Mouse (Mus musculus) B cell, adult 2 months (primary cell): ENCODE data around the gene Atg10.
A peak's percentile ranks its signal among the peaks of the same experiment; 100 is the strongest.
"Not testable (repeated sequence)": the region's sequence is repeated elsewhere in the genome, so short reads cannot be mapped to it uniquely, and the experiment has no call there.

Experiments
- DNase-seq, 2 experiments: peaks; one replicate each; pipeline ENCODE4 v3.0.0; 2022

Gene Atg10

GRCm38 (mm10) chr13:90928266-90928665 is 295.5 kb downstream of the Atg10 start:
- DNase-seq: not testable (repeated sequence)

DNA sequence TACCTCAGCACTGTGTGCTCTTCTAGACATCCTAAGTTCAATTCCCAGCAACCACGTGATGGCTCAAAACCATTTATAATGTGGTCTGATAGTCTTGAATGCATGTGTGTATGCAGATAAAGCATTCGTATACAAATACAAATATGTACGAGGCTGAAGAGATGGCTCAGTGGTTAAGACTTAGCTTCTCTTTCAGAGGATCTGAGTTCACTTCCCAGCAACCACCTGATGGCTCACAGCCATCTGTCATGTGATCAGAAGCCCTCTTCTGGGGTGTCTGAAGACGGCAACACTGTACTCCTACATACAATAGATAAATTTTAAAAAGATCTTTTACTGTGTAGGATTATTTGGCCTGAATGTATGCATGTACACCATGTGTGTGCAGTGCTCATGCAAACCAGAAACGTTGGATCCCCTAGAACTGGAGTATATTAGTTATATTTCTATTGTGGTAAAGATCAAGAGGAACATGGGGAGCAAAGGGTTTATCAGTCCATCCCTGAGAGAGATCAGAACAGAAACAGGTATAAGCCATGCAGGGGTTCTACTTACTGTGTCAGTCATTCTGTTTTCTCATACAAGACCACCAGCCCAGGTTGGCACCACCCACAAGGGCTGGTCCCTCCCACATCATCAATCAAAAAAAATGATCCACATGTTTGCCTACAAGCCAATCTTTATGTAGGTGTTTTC is 296.7 kb downstream of the Atg10 start:
- no peak for DNase-seq

- DNase-seq: no peak
These were observed 297.5 kb downstream of the Atg10 start for GRCm38 (mm10) chr13:90926125-90926765.

- DNase-seq: no peak
These were observed 298.6 kb downstream of the Atg10 start for GRCm38 (mm10) chr13:90925191-90925590.

DNA sequence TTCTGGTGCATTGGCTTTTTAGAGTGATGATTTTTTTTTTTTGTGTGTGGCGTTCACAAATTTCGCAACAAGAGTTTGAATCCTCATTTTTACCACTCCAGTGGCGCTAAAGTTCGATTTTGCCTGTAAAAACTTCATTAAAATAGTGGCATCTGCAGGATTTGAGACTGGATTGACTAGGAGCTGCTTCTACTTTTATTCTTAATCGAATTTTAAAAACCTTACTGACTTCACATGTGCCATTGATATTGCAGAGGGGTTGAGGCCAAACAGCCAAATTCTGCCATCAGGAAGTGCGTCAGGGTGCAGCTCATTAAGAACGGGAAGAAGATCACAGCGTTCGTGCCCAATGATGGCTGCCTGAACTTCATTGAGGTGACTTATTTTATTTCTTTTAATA is 299.7 kb downstream of the Atg10 start:
- DNase-seq: no peak

DNA sequence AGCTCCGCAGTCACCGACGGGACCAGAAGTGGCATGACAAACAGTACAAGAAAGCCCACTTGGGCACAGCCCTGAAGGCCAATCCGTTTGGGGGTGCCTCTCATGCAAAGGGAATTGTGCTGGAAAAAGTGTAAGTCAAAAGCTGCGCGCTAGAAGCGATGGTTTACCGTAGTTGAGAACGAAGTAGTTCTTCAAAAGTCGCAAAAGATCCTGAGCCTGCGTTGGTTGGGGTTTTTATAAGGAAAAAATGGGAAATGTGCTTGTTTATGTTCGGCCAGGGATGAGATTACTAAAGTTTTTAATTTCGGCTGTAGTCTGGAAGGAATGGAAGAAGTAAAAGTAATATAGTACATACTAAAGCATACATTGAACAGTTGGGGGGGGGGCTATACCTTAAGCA is 300.2 kb downstream of the Atg10 start:
- not testable (repeated sequence) for DNase-seq

DNA sequence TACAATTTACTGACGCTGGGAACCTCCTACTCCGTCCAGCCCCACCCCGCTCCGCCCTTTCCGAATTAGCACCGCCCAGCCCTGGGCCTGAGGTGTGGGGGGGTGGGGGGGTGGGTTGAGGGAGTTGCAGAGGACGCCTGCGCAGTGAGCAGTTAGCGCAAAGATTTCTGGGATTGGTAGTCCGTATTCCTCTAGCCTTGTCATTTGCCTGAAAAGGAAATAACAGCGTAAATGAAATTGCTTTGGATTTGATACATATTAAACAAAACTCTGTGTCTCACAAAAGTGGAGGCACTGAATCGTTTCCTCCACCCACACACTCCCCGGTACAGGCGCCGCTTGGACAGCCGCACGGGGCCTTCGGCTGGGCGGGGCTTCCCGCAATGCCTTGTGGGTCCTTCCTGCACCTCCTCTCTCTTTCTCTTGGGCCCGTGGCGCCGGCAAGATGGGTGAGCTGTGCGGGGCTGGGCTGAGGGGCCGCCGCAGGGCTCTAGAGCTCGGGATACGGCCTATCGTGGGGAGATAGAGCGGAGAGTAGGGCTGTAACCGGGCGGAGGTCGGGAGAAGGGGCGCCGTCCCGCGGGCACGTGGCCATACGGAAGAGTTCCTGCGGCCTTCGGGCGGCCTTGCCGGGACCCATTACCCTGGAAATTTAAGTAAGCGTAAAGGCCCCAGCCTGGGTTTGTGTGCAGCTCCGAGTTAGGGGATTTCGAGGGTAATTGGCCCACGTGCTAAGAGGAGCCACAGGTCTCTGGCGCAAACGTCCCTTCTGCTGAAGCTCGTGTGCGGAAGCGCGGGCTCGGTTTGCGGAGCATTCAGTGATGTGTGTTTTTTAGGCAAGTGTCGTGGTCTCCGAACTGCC is 300.8 kb downstream of the Atg10 start, which contains the start of gene Rps23:
TSS of gene Rps23 (plus strand) at position 208 of the 862 bp plus-strand sequence.
- DNase-seq: peak; percentile 95 to 96

- no peak for DNase-seq
These were observed 309.0 kb downstream of the Atg10 start for GRCm38 (mm10) chr13:90914721-90915120.

- DNase-seq: no peak
These were observed 310.0 kb downstream of the Atg10 start for GRCm38 (mm10) chr13:90913675-90914192.

- DNase-seq: no peak
These were observed 310.8 kb downstream of the Atg10 start for GRCm38 (mm10) chr13:90912760-90913674.

DNA sequence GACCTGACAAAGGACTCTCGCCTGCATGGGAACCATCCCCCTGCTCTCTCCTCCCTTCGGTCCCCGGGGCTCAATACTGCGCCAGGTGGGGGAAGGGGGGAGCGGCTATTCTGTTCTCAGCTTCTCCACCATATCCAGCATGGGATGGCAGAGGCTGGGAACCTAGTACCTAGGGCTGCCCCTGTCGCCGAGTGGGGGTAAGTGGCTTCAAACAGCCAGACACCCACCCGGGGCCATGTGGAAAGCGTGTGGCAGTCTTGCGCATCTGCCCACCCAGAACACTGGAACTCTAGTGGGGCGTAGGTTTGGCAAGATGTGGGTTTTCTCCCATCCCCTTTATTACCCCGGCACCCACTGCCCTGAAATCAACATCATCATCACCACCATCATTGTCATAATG is 316.4 kb downstream of the Atg10 start:
- DNase-seq: no peak

DNA sequence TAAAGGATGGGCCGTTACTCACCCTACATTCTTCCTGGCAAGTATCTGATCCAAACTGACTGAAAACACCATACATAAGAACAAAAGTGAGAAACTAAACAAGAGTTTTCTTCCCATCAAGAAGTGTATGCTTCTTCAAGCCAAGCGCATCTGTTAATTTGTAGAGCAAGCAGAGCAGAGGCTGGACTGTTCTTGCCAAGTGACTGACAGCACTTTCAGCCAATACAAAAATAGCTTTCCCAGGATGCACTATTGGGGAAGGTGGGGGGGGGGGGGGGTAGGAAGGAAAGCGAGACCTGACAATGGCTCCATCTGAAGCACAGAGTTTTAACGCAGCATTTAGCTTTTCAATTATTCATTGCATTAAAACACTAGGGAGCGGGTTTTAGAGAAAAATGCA is 318.6 kb downstream of the Atg10 start, which contains the start of gene Atp6ap1l:
TSS of gene Atp6ap1l (minus strand) at position 180 of the 400 bp plus-strand sequence.
- DNase-seq: no peak

DNA sequence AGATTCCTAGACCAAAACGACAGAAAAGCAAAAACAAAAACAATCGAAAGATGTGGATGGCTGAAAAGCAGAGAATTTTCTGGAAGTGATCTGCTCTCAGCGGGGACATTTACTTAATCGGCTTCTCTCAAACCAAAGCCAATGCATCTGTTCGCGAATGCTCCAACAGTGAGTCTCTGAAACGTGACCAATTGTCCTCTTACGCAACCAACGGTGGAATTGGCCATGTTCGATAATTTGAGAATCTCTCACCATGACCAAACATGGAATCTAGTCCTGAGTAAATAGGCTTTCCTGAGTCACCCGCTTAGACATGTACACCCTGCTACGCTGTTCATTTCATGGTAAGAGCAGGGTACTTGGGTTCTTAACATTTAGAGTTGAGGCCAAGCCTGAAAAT is 326.9 kb downstream of the Atg10 start:
- no peak for DNase-seq

- no peak for DNase-seq
These were observed 327.7 kb downstream of the Atg10 start for GRCm38 (mm10) chr13:90896098-90896497.

DNA sequence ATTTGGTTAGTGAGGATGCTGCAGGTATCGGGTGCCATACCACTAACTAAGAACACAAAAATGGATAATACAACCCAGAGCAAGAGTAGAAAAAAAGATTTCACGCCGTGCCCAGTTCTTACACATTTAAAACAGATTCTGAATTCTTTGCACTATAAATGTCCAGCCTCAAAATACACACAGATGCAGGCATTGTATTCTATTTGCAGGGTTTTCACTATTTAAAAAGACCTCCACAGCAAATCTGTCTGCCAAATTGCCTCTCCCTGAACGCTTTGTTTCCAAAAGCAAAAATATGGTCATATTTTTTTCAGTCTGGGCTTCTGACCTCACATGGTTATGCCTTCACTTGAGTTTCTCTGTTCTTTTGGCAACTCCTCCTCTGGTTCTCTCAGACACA is 328.9 kb downstream of the Atg10 start:
- no peak for DNase-seq

DNA sequence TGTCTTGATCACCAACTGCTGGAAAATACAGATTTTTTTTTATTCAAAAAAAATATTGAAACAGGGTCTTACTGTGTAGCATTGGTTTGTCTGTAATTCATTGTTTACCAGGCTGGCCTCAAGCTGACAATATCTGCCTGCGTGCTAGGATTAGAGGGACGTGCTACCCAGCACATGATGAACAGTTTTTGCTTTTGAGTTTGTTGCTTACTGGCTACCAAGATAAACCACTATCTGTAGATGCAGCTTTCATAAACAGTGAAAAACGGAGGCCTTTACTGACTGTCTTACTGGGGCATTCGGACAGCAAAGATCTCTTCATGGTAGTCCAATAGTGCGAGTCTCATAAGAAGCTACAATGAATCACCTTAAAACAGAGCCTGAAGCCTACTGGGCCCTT is 333.7 kb downstream of the Atg10 start:
- no peak for DNase-seq

GRCm38 (mm10) chr13:90886568-90886983 is 337.2 kb downstream of the Atg10 start:
- DNase-seq: peak; percentile 54 to 60

GRCm38 (mm10) chr13:90885856-90886532 is 337.8 kb downstream of the Atg10 start:
- DNase-seq: peak in 1 of 2 experiments; percentile 1
